Mouse (Mus musculus) intestine, postnatal 0 days (tissue): ENCODE data around the gene Slc25a12. TPM values are rescaled to one million over a fixed set of nuclear protein-coding genes. Genes with fewer than 3 reads are reported as not detected.

Source experiments
- ATAC-seq: fragments of 200-750 bp; cut with Nextera tagmentation; 2 replicates; pipeline ENCODE4 v1.8.0; 2017; ENCODE audit warnings: mild to moderate bottlenecking, moderate TSS enrichment, moderate library complexity
- H3K27ac ChIP-seq: fragments of 300-500 bp; sonication (generic); 2 replicates; pipeline ENCODE4 v1.5.1; 2014; ENCODE audit warnings: mild to moderate bottlenecking, low read depth, low read length, moderate library complexity
- H3K27me3 ChIP-seq: fragments of 300-500 bp; sonication (generic); replicated peaks from 2 replicates; pipeline ENCODE4 v1.6.1; 2014; ENCODE audit warnings: low read length, mixed read lengths; ENCODE audit not compliant: control insufficient read depth, insufficient read depth
- H3K36me3 ChIP-seq: fragments of 300-500 bp; sonication (generic); 2 replicates; pipeline ENCODE4 v1.6.1; 2014; ENCODE audit warnings: mild to moderate bottlenecking, moderate library complexity; ENCODE audit not compliant: control insufficient read depth, insufficient read depth
- H3K4me1 ChIP-seq: fragments of 300-500 bp; sonication (generic); replicated peaks from 2 replicates; pipeline ENCODE4 v1.6.1; 2014; ENCODE audit warnings: antibody characterized with exemption, low read length, mixed read lengths; ENCODE audit not compliant: control insufficient read depth, insufficient read depth
- H3K4me2 ChIP-seq: fragments of 300-500 bp; sonication (generic); replicated peaks from 2 replicates; pipeline ENCODE4 v1.6.1; 2014; ENCODE audit warnings: low read depth, mild to moderate bottlenecking, moderate library complexity
- H3K4me3 ChIP-seq: fragments of 300-500 bp; sonication (generic); 2 replicates; pipeline ENCODE4 v1.5.1; 2014; ENCODE audit warnings: low read depth, low read length
- H3K9ac ChIP-seq: fragments of 300-500 bp; sonication (generic); 2 replicates; pipeline ENCODE4 v1.6.1; 2014; ENCODE audit warnings: mild to moderate bottlenecking, low read depth, low read length
- H3K9me3 ChIP-seq: fragments of 300-500 bp; sonication (generic); 2 replicates; pipeline ENCODE4 v1.6.1; 2016; ENCODE audit warnings: mixed run types; ENCODE audit not compliant: control insufficient read depth
- CTCF ChIP-seq: sonication (generic); IDR thresholded peaks from 2 replicates; pipeline ENCODE4 v1.5.1; 2016; ENCODE audit warnings: low read depth, mild to moderate bottlenecking, control low read depth, antibody characterized with exemption, moderate library complexity
- WGBS: fragments of 180-500 bp; shearing (Covaris S2); extraction: QIAGEN DNeasy Blood & Tissue Kit; methylation state at CpG from one replicate; pipeline ENCODE4 v1.1.7; 2014; 5-methylcytosine and 5-hydroxymethylcytosine counted together
- polyA plus RNA-seq: library from polyadenylated mRNA; unstranded; fragments of >200 nt; fragmentation: Nextera tagmentation; extraction: Ambion mirVana; gene quantifications from 2 replicates; pipeline ENCODE4 v1.2.1, GENCODE M21; 2015

Gene Slc25a12
- polyA plus RNA-seq, 1 experiment from 2014 or later = 14.9 TPM

GRCm38 (mm10) chr2:71304821-71305220 is 62.7 kb downstream of the Slc25a12 start:
- no peak for ATAC-seq
- H3K9ac ChIP-seq = no peak overlapping the region
- no peak overlapping the region for H3K4me3 ChIP-seq
- 49% methylated on average over 3 of the region's 3 CpGs for WGBS
- H3K9me3 ChIP-seq = no peaks in the 10 kb centered on the region
- H3K27ac ChIP-seq = no peak overlapping the region
- H3K36me3 ChIP-seq = no peaks in the 10 kb centered on the region
- no peak overlapping the region for H3K4me2 ChIP-seq
- no peaks in the 10 kb centered on the region for H3K27me3 ChIP-seq
- H3K4me1 ChIP-seq = no peaks in the 10 kb centered on the region
- TF ChIP-seq CTCF = no peak

GRCm38 (mm10) chr2:71303221-71303620 is 64.3 kb downstream of the Slc25a12 start:
- no peaks in the 10 kb centered on the region for H3K36me3 ChIP-seq
- ATAC-seq = no peak
- no peak for TF ChIP-seq CTCF

GRCm38 (mm10) chr2:71302156-71302663 is 65.3 kb downstream of the Slc25a12 start:
- TF ChIP-seq CTCF = no peak
- WGBS = 40% methylated on average over 3 of the region's 3 CpGs
- Histone ChIP-seq H3K36me3 (no peaks in the 10 kb centered on the region; the same call in 1 of the 2 replicates), H3K27ac (no peak overlapping the region), H3K4me2 (no peak overlapping the region), H3K4me3 (no peak overlapping the region), H3K4me1 (no peaks in the 10 kb centered on the region), H3K9me3 (no peaks in the 10 kb centered on the region), H3K27me3 (no peaks in the 10 kb centered on the region), H3K9ac (no peak overlapping the region)
- peak; percentile 67 for ATAC-seq

More at GRCm38 (mm10) chr2:71303221-71303620, 64.3 kb downstream of the Slc25a12 start:
- Histone ChIP-seq H3K4me1 (no peaks in the 10 kb centered on the region), H3K27me3 (no peaks in the 10 kb centered on the region), H3K9ac (no peak overlapping the region), H3K9me3 (no peaks in the 10 kb centered on the region), H3K27ac (no peak overlapping the region), H3K4me2 (no peak overlapping the region), H3K4me3 (no peak overlapping the region)

GRCm38 (mm10) chr2:71298729-71299128 is 68.8 kb downstream of the Slc25a12 start:
- Histone ChIP-seq H3K4me2 (no peak overlapping the region), H3K4me1 (no peaks in the 10 kb centered on the region), H3K9me3 (no peaks in the 10 kb centered on the region), H3K4me3 (no peak overlapping the region), H3K27ac (no peak overlapping the region), H3K9ac (no peak overlapping the region), H3K27me3 (no peaks in the 10 kb centered on the region), H3K36me3 (no peaks in the 10 kb centered on the region; the same call in 1 of the 2 replicates)
- WGBS = 97% methylated on average over 1 of the region's 1 CpGs
- no peak for TF ChIP-seq CTCF
- no peak for ATAC-seq

GRCm38 (mm10) chr2:71297501-71297900 is 70.0 kb downstream of the Slc25a12 start:
- Histone ChIP-seq H3K27ac (no peak overlapping the region), H3K36me3 (no peaks in the 10 kb centered on the region; the same call in 1 of the 2 replicates), H3K27me3 (no peaks in the 10 kb centered on the region), H3K4me2 (no peak overlapping the region), H3K9ac (no peak overlapping the region), H3K9me3 (no peaks in the 10 kb centered on the region), H3K4me1 (no peaks in the 10 kb centered on the region), H3K4me3 (no peak overlapping the region)
- TF ChIP-seq CTCF = no peak
- WGBS = 78% methylated on average over 1 of the region's 1 CpGs
- ATAC-seq = no peak

GRCm38 (mm10) chr2:71295844-71296243 is 71.7 kb downstream of the Slc25a12 start:
- TF ChIP-seq CTCF = no peak
- no peak overlapping the region for H3K4me3 ChIP-seq
- H3K27ac ChIP-seq = no peak overlapping the region
- WGBS = 93% methylated on average over 12 of the region's 12 CpGs
- no peaks in the 10 kb centered on the region for H3K27me3 ChIP-seq
- no peaks in the 10 kb centered on the region for H3K9me3 ChIP-seq
- no peak overlapping the region for H3K4me2 ChIP-seq
- H3K36me3 ChIP-seq = no peaks in the 10 kb centered on the region; the same call in 1 of the 2 replicates
- no peaks in the 10 kb centered on the region for H3K4me1 ChIP-seq
- ATAC-seq = no peak
- H3K9ac ChIP-seq = no peak overlapping the region

GRCm38 (mm10) chr2:71294489-71294888 is 73.1 kb downstream of the Slc25a12 start:
- ATAC-seq = no peak
- no peak for TF ChIP-seq CTCF
- Histone ChIP-seq H3K27me3 (no peaks in the 10 kb centered on the region), H3K9me3 (no peaks in the 10 kb centered on the region), H3K36me3 (no peaks in the 10 kb centered on the region; the same call in 1 of the 2 replicates), H3K27ac (no peak overlapping the region), H3K4me1 (no peaks in the 10 kb centered on the region), H3K4me2 (no peak overlapping the region), H3K4me3 (no peak overlapping the region), H3K9ac (no peak overlapping the region)
- 26% methylated on average over 7 of the region's 7 CpGs for WGBS
